Mouse (Mus musculus) thymus, adult 2 months (tissue): Measurements from ENCODE around the gene S100a16.
A peak's percentile ranks its signal among the peaks of the same experiment; 100 is the strongest.

ENCODE experiments used
- CTCF ChIP-seq: fragments of 200-500 bp; IDR thresholded peaks from 2 replicates; pipeline ENCODE4 v1.5.1; 2012; ENCODE audit warnings: mild to moderate bottlenecking, control low read depth, low read length, moderate library complexity, borderline replicate concordance; ENCODE audit not compliant: control insufficient read depth, poor library complexity, insufficient read depth; ENCODE audit errors: extremely low read depth
- POLR2A ChIP-seq: fragments of 200-500 bp; IDR thresholded peaks from 2 replicates; pipeline ENCODE4 v1.6.1; 2012; ENCODE audit warnings: mild to moderate bottlenecking, low read length, control low read depth, moderate library complexity; ENCODE audit not compliant: control insufficient read depth, poor library complexity, insufficient read depth; ENCODE audit errors: extremely low read depth

- peak; percentile 60; the same call in 1 of the 2 replicates for TF ChIP-seq CTCF
- no peak for TF ChIP-seq POLR2A
Measured at GRCm38 (mm10) chr3:90585595-90585994, 48.5 kb downstream of the S100a16 start.
